Mouse (Mus musculus): ENCODE data around the gene Gm28035.

DNA sequence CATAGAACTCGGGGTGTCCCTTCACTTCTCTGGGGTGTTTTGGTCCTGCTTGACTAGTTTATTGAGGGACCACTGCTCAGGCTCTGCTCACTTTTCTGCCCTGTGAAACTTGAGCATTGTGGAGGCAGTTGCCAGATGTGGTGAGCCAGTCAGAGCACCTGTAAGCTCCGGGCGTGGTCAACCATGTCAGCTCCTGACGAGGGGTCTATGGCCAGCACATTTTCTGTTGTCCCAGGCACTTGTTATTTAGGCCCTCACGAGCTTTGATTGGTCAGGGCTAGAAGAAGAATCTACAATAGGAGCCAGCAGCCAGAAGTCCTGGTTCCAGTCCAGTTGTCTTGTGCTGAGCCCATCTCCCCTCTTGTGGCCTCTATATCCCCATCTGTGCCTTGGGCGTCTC is 23.4 kb downstream of the Gm28035 start:
- TF ChIP-seq EP300 (IDR thresholded peaks at IDR 0.05; ENCODE audit: insufficient read depth, low read depth, low read length) (no peak), CTCF (IDR thresholded peaks at IDR 0.05) (no peak), POLR2A (IDR thresholded peaks at IDR 0.05; ENCODE audit: insufficient read depth, low read depth, low read length) (no peak)
